Mouse (Mus musculus): ENCODE measurements around the gene 1700022I11Rik.
A peak's percentile ranks its signal among the peaks of the same experiment; 100 is the strongest.

Gene 1700022I11Rik

GRCm38 (mm10) chr4:43004951-43005350, 35.5 kb downstream of the 1700022I11Rik start:
- DNase-seq: no peak

- peak; percentile 78 for DNase-seq
Observed at GRCm38 (mm10) chr4:43005765-43006164, 36.4 kb downstream of the 1700022I11Rik start.

GRCm38 (mm10) chr4:43010161-43011038, 41.0 kb downstream of the 1700022I11Rik start, which contains the start of gene Fancg:
Gene Fancg (minus strand): TSS chr4:43010506.
- DNase-seq: peak; percentile 92

GRCm38 (mm10) chr4:43012091-43012490, 42.7 kb downstream of the 1700022I11Rik start:
- no peak for DNase-seq

- no peak for DNase-seq
Observed at GRCm38 (mm10) chr4:43018156-43018555, 48.8 kb downstream of the 1700022I11Rik start.

GRCm38 (mm10) chr4:43019176-43019575, 49.8 kb downstream of the 1700022I11Rik start:
- DNase-seq: no peak

- DNase-seq: no peak
Observed at GRCm38 (mm10) chr4:43019641-43020465, 50.4 kb downstream of the 1700022I11Rik start.

- no peak for DNase-seq
Observed at GRCm38 (mm10) chr4:43020876-43021275, 51.5 kb downstream of the 1700022I11Rik start.

- DNase-seq: no peak
Observed at GRCm38 (mm10) chr4:43021341-43021740, 51.9 kb downstream of the 1700022I11Rik start.

- no peak for DNase-seq
Observed at GRCm38 (mm10) chr4:43024673-43025072, 55.3 kb downstream of the 1700022I11Rik start.

- peak; percentile 97 for DNase-seq
Observed at GRCm38 (mm10) chr4:43025084-43025960, 55.9 kb downstream of the 1700022I11Rik start, which contains the start of gene Pigo. Gene Pigo (minus strand): TSS chr4:43025819.

GRCm38 (mm10) chr4:43029121-43029520, 59.7 kb downstream of the 1700022I11Rik start:
- DNase-seq: no peak

GRCm38 (mm10) chr4:43029749-43030148, 60.3 kb downstream of the 1700022I11Rik start:
- DNase-seq: no peak

- no peak for DNase-seq
Observed at GRCm38 (mm10) chr4:43030352-43030751, 60.9 kb downstream of the 1700022I11Rik start.

GRCm38 (mm10) chr4:43030780-43031230, 61.4 kb downstream of the 1700022I11Rik start:
- no peak for DNase-seq

- DNase-seq: peak; percentile 96
Observed at GRCm38 (mm10) chr4:43031237-43031995, 62.0 kb downstream of the 1700022I11Rik start, which contains the start of gene Stoml2. Gene Stoml2 (minus strand): TSS chr4:43031710.

GRCm38 (mm10) chr4:43032501-43032900, 63.1 kb downstream of the 1700022I11Rik start:
- no peak for DNase-seq
